Mouse (Mus musculus): ENCODE measurements around the gene Il6st. TPM values are rescaled to one million over a fixed set of nuclear protein-coding genes. Genes with fewer than 3 reads are reported as not detected.

The Il6st gene
- polyA plus RNA-seq, 1 experiment from 2014 or later, result 24.0 TPM

- Histone ChIP-seq H3K4me2 (ENCODE audit: low read length) (no peak overlapping the region), H3K36me3 (ENCODE audit: insufficient read depth, low read length) (no peaks in the 10 kb centered on the region), H3K27me3 (ENCODE audit: insufficient read depth, low read length) (no peaks in the 10 kb centered on the region), H3K4me1 (replicated peaks; ENCODE audit: insufficient read depth, low read length) (no peaks in the 10 kb centered on the region), H3K9ac (ENCODE audit: low read depth, low read length) (no peak overlapping the region), H3K27ac (no peak overlapping the region), H3K4me3 (replicated peaks; ENCODE audit: low read depth, low read length) (no peak overlapping the region), H3K9me3 (replicated peaks; ENCODE audit: low read length) (0 out of 2 replicates have a peak, but pooled peaks cover 4% of the 10 kb centered on the region)
- WGBS, result 86% methylated on average over 3 of the region's 3 CpGs
- no peak for TF ChIP-seq CTCF (IDR thresholded peaks at IDR 0.05; ENCODE audit: low read depth)
- DNase-seq (ENCODE audit: low spot score) (no peak), ATAC-seq (replicated peaks; ENCODE audit: low FRiP score, low read depth) (no peak)
These were observed 59.0 kb downstream of the Il6st start for GRCm38 (mm10) chr13:112522896-112523295.

GRCm38 (mm10) chr13:112523346-112523970 is 59.6 kb downstream of the Il6st start:
- Histone ChIP-seq H3K9me3 (replicated peaks; ENCODE audit: low read length) (no peaks in the 10 kb centered on the region), H3K27me3 (ENCODE audit: insufficient read depth, low read length) (no peaks in the 10 kb centered on the region), H3K9ac (ENCODE audit: low read depth, low read length) (no peak overlapping the region), H3K36me3 (ENCODE audit: insufficient read depth, low read length) (no peaks in the 10 kb centered on the region), H3K4me2 (ENCODE audit: low read length) (no peak overlapping the region), H3K4me3 (replicated peaks; ENCODE audit: low read depth, low read length) (no peak overlapping the region), H3K4me1 (replicated peaks; ENCODE audit: insufficient read depth, low read length) (no peaks in the 10 kb centered on the region), H3K27ac (no peak overlapping the region)
- no peak for DNase-seq (ENCODE audit: low spot score)
- ATAC-seq (replicated peaks; ENCODE audit: low FRiP score, low read depth), result no peak
- 76% methylated on average over 10 of the region's 10 CpGs for WGBS
- no peak for TF ChIP-seq CTCF (IDR thresholded peaks at IDR 0.05; ENCODE audit: low read depth)

GRCm38 (mm10) chr13:112527186-112527585 is 63.3 kb downstream of the Il6st start:
- no peak overlapping the region for H3K9ac ChIP-seq (ENCODE audit: low read depth, low read length)
- H3K36me3 ChIP-seq (ENCODE audit: insufficient read depth, low read length), result no peaks in the 10 kb centered on the region
- ATAC-seq (replicated peaks; ENCODE audit: low FRiP score, low read depth), result no peak
- no peak overlapping the region for H3K4me3 ChIP-seq (replicated peaks; ENCODE audit: low read depth, low read length)
- 45% methylated on average over 1 of the region's 1 CpGs for WGBS
- H3K4me1 ChIP-seq (replicated peaks; ENCODE audit: insufficient read depth, low read length), result no peaks in the 10 kb centered on the region
- no peak for TF ChIP-seq CTCF (IDR thresholded peaks at IDR 0.05; ENCODE audit: low read depth)
- no peaks in the 10 kb centered on the region for H3K27me3 ChIP-seq (ENCODE audit: insufficient read depth, low read length)
- no peak overlapping the region for H3K27ac ChIP-seq
- DNase-seq (ENCODE audit: low spot score), result no peak
- no peaks in the 10 kb centered on the region for H3K9me3 ChIP-seq (replicated peaks; ENCODE audit: low read length)
- H3K4me2 ChIP-seq (ENCODE audit: low read length), result no peak overlapping the region

GRCm38 (mm10) chr13:112529893-112530292 is 66.0 kb downstream of the Il6st start:
- H3K36me3 ChIP-seq (ENCODE audit: insufficient read depth, low read length), result no peaks in the 10 kb centered on the region
- H3K27me3 ChIP-seq (ENCODE audit: insufficient read depth, low read length), result no peaks in the 10 kb centered on the region
- ATAC-seq (replicated peaks; ENCODE audit: low FRiP score, low read depth) (0 out of 2 replicates have a peak, but pooled peaks have one; percentile 43), DNase-seq (ENCODE audit: low spot score) (peak; percentile 89)
- H3K27ac ChIP-seq, result no peak overlapping the region
- H3K4me1 ChIP-seq (replicated peaks; ENCODE audit: insufficient read depth, low read length), result 0 out of 2 replicates have a peak, but pooled peaks cover 4% of the 10 kb centered on the region
- no peak overlapping the region for H3K9ac ChIP-seq (ENCODE audit: low read depth, low read length)
- no peaks in the 10 kb centered on the region for H3K9me3 ChIP-seq (replicated peaks; ENCODE audit: low read length)
- WGBS, result 27% methylated on average over 3 of the region's 3 CpGs
- peak; percentile 91 for TF ChIP-seq CTCF (IDR thresholded peaks at IDR 0.05; ENCODE audit: low read depth)
- no peak overlapping the region for H3K4me2 ChIP-seq (ENCODE audit: low read length)
- no peak overlapping the region for H3K4me3 ChIP-seq (replicated peaks; ENCODE audit: low read depth, low read length)

- Histone ChIP-seq H3K27me3 (ENCODE audit: insufficient read depth, low read length) (no peaks in the 10 kb centered on the region), H3K4me2 (ENCODE audit: low read length) (no peak overlapping the region), H3K4me3 (replicated peaks; ENCODE audit: low read depth, low read length) (no peak overlapping the region), H3K36me3 (ENCODE audit: insufficient read depth, low read length) (no peaks in the 10 kb centered on the region), H3K27ac (no peak overlapping the region), H3K9me3 (replicated peaks; ENCODE audit: low read length) (no peaks in the 10 kb centered on the region), H3K4me1 (replicated peaks; ENCODE audit: insufficient read depth, low read length) (peaks cover 4% of the 10 kb centered on the region; the same call in 1 of the 2 replicates), H3K9ac (ENCODE audit: low read depth, low read length) (no peak overlapping the region)
- no peak for DNase-seq (ENCODE audit: low spot score)
- no peak for TF ChIP-seq CTCF (IDR thresholded peaks at IDR 0.05; ENCODE audit: low read depth)
- no peak for ATAC-seq (replicated peaks; ENCODE audit: low FRiP score, low read depth)
- 93% methylated on average over 6 of the region's 6 CpGs for WGBS
These were observed 68.4 kb downstream of the Il6st start for GRCm38 (mm10) chr13:112532235-112532634.

- DNase-seq (ENCODE audit: low spot score) (no peak), ATAC-seq (replicated peaks; ENCODE audit: low FRiP score, low read depth) (no peak)
- H3K27ac ChIP-seq, result no peak overlapping the region
- WGBS, result 45% methylated on average over 9 of the region's 9 CpGs
- H3K36me3 ChIP-seq (ENCODE audit: insufficient read depth, low read length), result no peaks in the 10 kb centered on the region
- no peaks in the 10 kb centered on the region for H3K9me3 ChIP-seq (replicated peaks; ENCODE audit: low read length)
- no peak overlapping the region for H3K4me2 ChIP-seq (ENCODE audit: low read length)
- H3K4me1 ChIP-seq (replicated peaks; ENCODE audit: insufficient read depth, low read length), result peaks cover 4% of the 10 kb centered on the region; the same call in 1 of the 2 replicates
- H3K9ac ChIP-seq (ENCODE audit: low read depth, low read length), result no peak overlapping the region
- TF ChIP-seq CTCF (IDR thresholded peaks at IDR 0.05; ENCODE audit: low read depth), result no peak
- no peaks in the 10 kb centered on the region for H3K27me3 ChIP-seq (ENCODE audit: insufficient read depth, low read length)
- no peak overlapping the region for H3K4me3 ChIP-seq (replicated peaks; ENCODE audit: low read depth, low read length)
These were observed 69.7 kb downstream of the Il6st start for GRCm38 (mm10) chr13:112533556-112533955.
